Mouse (Mus musculus): Measurements from ENCODE around the gene Srpk2.

- no peak for TF ChIP-seq CTCF (conservative IDR thresholded peaks at IDR 0.05; ENCODE audit: low read length)
- TF ChIP-seq NANOG (IDR thresholded peaks at IDR 0.05; ENCODE audit: borderline replicate concordance, low read length), result no peak
- no peak for TF ChIP-seq POU5F1 (IDR thresholded peaks at IDR 0.05; ENCODE audit: borderline replicate concordance, low read length)
Observed at GRCm38 (mm10) chr5:23604036-23604705, 80.2 kb downstream of the Srpk2 start.

All from E14TG2a.4 (cell line).